Mouse (Mus musculus): ENCODE results near the gene Hmcn1.

- TF ChIP-seq POLR2A (IDR thresholded peaks at IDR 0.05; ENCODE audit: insufficient read depth, low read length) (no peak), CTCF (IDR thresholded peaks at IDR 0.05; ENCODE audit: low read depth, low read length) (no peak)
Measured at GRCm38 (mm10) chr1:150878421-150878820, 114.8 kb downstream of the Hmcn1 start.
